Mouse (Mus musculus) adrenal gland, adult 2 months (tissue): ENCODE data around the gene Olfm2. TPM values are rescaled to one million over a fixed set of nuclear protein-coding genes. Genes with fewer than 3 reads are reported as not detected.
A peak's percentile ranks its signal among the peaks of the same experiment; 100 is the strongest.
"Not testable (repeated sequence)": the region's sequence is repeated elsewhere in the genome, so short reads cannot be mapped to it uniquely, and the experiment has no call there.

Experiments
- DNase-seq: peaks from one replicate; pipeline ENCODE4 v3.0.0; 2021
- polyA plus RNA-seq: library from polyadenylated mRNA; depleted of rRNA; stranded (reverse); fragments of >200 nt; gene quantifications from 2 replicates; pipeline ENCODE4 v1.2.3, GENCODE M21; 2012
- total RNA-seq, 2 experiments: library from RNA; stranded (reverse); gene quantifications; 2 replicates each; pipeline ENCODE4 v1.2.3; 2021

The Olfm2 gene
- total and polyA plus RNA-seq, 3 experiments: 0.49 to 1.1 (median 1.0) TPM

GRCm38 (mm10) chr9:20696107-20696712 is 49.9 kb downstream of the Olfm2 start:
- no peak for DNase-seq

DNA sequence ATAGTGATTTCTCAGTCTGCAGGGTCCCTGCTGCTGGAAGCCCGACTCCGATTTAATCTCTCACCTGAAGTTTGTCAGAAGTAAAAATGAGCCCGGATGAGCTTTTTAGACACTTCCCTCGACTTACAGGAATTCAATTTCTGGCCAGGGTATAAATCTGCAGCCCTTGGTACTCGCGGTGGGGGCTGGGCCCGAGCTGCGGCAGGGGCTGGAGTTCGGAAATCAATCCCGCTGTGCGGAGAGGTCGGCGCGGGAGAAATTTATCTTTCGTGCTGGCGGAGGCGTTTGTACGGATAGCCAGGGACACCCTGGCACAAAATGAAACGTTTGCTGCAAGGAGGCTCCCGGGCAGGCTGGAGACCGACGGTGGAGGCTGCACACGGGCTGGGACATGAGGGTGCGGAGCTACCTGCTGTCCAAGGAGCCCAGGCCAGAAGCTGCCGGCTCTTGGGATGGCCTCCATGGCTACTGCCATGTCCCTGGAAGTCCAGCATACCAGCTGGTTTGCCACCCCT is 51.4 kb downstream of the Olfm2 start:
- peak; percentile 37 for DNase-seq

DNA sequence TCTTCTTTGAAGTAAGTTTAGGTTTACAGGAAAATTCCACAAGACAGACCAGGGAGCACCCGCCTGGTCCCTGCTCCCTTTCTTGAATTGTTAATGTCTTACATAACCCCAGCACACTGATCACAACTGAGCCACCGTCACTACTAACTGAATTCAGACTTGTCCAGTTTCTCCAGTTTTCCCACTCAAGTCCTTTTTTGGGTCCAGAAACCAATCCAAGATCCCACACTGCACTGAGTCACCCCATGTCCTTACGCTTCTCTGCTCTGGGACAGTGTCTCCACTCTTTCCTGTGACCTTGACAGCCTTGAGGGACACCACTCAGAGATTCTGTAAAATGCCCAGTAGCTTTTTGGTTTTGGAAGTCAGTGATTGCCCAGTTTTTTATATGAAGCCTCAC is 53.3 kb downstream of the Olfm2 start:
- DNase-seq: peak; percentile 26

DNA sequence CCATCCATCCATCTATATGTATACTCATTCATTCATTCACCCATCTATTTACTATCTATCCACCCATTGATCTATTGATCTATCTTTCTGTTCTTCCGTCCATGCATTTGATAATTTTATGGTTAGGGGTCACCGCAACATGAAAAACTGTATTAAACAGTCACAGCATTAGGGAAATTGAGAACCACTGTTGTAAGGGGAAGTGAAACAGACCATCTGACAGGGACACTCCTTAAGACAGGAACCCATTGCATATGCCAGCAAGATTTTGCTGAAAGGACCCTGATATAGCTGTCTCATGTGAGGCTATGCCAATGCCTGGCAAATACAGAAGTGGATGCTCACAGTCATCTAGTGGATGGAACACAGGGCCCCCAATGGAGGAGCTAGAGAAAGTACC is 55.7 kb downstream of the Olfm2 start:
- not testable (repeated sequence) for DNase-seq

- no peak for DNase-seq
Observed at GRCm38 (mm10) chr9:20689913-20690312, 56.2 kb downstream of the Olfm2 start.

- DNase-seq: no peak
Observed at GRCm38 (mm10) chr9:20689403-20689802, 56.7 kb downstream of the Olfm2 start.

GRCm38 (mm10) chr9:20685081-20685861 is 60.9 kb downstream of the Olfm2 start:
- no peak for DNase-seq

GRCm38 (mm10) chr9:20682389-20682722 is 63.8 kb downstream of the Olfm2 start:
- no peak for DNase-seq

DNA sequence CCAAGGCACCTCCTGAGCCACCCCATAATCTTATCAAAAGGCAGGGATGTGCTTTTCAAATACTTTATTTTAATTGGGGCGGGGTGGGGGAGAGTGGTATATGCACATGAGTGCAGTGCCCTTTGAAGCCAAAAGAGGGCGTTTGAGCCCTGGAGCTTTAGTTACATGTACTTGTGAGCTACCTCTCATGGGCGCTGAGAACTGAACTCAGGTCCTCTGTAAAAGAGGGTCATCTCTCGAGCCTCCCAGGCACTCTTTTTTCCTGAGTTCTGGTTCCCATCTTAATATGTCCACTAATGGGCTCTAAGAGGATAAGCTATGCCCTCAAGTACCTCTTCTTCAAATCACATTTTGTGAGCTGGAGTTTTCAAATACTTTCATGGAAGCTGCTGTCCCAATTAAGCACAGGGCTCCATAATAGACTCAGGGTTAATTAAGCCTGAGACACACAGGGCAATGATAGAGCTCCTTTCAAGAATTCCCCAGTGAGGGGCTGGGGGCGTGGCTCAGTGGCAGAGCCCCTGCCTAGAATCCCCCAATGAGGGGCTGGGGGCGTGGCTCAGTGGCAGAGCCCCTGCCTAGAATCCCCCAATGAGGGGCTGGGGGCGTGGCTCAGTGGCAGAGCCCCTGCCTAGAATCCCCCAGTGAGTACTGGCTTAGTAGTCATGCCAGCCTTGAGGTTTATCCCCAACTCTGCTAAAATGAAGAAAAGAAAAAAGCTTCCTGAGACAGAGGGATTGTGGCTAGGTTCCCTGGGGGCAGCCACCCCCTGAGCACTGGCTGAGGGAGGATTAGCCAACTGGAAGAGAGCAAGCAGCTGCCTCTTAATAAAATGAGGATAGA is 64.4 kb downstream of the Olfm2 start:
- DNase-seq: no peak

DNA sequence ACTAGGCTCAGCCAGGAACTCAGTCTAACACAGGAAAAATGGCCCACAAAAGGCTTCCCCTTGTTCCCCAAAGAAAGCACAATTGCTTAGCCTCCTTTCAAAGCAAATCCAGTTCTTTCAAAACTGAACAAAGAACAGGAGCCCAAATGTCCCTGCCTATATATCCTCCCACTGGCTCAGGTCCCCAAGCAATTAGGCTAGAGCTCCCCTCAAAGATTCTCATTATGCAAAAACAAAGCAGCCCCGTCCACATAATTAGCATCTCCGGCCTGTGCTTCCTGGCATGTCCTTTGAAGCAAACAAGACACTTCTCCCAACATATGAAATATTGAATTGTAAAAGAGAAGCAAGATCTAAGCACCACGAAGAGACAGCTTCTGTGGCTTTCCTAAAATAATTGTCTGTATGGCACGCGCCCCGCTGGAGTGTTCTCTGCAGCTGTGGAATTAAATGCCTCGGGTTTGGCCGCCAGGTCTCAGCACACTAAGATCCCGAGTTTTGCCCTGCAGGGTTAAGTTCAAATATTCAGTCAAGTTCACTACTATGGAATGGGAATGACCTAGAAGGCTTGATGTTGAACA is 65.7 kb downstream of the Olfm2 start:
- no peak for DNase-seq

DNA sequence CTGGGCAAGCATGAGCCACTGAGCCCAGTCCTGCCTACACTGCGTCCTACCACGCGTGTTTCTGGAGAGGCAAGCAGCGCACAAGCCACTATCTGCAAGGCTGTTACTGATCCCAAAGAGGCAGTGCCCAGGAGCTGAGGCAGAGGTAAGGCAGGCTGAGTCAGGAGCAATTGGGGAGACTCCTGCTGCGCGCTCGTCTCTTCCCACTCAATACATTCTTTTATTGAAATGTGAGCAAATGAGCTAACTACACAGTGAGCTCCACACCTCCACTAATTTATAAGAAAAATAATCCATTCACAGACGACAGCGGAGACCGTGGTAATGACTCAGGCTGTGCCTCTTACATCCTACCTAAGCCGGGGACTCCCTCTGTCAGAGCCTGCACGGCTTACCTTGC is 68.3 kb downstream of the Olfm2 start:
- DNase-seq: no peak

GRCm38 (mm10) chr9:20672047-20672446 is 74.1 kb downstream of the Olfm2 start:
- DNase-seq: no peak

GRCm38 (mm10) chr9:20668065-20668464 is 78.1 kb downstream of the Olfm2 start:
- DNase-seq: no peak

- no peak for DNase-seq
Observed at GRCm38 (mm10) chr9:20666510-20667034, 79.6 kb downstream of the Olfm2 start.

GRCm38 (mm10) chr9:20665925-20666324 is 80.2 kb downstream of the Olfm2 start:
- no peak for DNase-seq

DNA sequence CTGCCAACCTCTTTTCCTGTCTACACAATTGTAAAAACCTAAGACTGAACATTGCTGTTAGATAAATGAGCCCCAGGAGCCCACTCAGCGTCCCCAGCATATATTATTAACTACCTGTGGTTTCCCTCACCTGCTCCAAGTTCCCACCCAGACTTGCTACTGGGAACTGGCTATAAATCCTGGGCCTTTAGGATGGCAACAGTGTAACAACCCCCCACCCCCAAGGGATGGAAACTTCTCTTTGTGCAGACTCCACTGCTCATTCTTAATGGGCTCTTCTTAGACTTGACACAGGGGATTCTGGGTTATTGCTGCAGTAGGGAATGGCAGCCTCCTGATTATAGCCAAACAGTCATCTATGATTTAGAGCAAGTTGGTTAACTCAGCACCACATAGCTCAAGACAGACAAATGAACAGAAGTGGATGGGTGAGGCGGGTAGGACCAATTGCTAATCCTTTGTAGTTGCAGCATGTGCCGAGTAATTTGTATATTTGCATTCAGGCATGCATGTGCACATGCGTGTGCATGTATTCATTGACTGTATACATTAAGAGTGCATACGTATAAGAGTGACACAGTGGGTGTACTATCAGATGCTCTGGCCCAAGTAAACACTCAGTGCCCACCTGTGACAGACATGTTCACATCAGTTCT is 81.0 kb downstream of the Olfm2 start:
- DNase-seq: no peak

GRCm38 (mm10) chr9:20664366-20664765 is 81.8 kb downstream of the Olfm2 start:
- DNase-seq: no peak

GRCm38 (mm10) chr9:20663956-20664355 is 82.2 kb downstream of the Olfm2 start:
- DNase-seq: no peak

- no peak for DNase-seq
Observed at GRCm38 (mm10) chr9:20662874-20663273, 83.3 kb downstream of the Olfm2 start.

DNA sequence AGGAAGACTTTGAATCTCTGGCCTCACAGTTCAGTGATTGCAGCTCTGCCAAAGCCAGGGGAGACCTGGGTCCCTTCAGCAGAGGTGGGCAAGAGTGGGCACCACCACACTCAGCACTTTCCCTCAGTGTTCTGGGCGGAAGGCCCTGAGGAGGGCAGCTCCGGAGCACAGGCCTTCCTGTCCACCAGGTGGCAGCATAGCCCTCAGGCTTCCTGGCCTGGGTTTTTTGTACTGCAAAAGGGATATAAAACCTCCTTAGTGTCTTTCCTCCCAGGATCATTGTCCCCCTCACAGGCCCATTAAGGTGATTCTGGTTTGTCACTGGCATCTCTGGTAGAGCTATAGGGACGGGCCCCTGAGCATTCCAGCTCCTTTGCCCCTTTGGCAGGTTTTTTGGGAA is 83.8 kb downstream of the Olfm2 start:
- DNase-seq: peak; percentile 69

GRCm38 (mm10) chr9:20657546-20657945 is 88.6 kb downstream of the Olfm2 start:
- DNase-seq: peak; percentile 76

- no peak for DNase-seq
Observed at GRCm38 (mm10) chr9:20653859-20654258, 92.3 kb downstream of the Olfm2 start.
